ENCODE assay signal across 26 mouse cellular contexts in genomic region chr6:114821646-114822045, GRCm38 (mm10).
A peak's percentile ranks its signal among the peaks of the same experiment; 100 is the strongest.
DNase-seq lines count a peak whose midpoint lies in the region; ATAC-seq and TF ChIP-seq lines count a peak whose summit lies in the region.
"Had no signal": no experiment of that assay in that cellular context is flagged by ENCODE, and none has a peak within 500 bp of the region (broad histone marks: within the 10 kb centered on the region; RNA-seq: fewer than 3 reads in every experiment).

No protein-coding gene starts in this region.

- no peak for TF ChIP-seq POLR2A in lung, adult 2 months (IDR thresholded peaks at IDR 0.05; ENCODE audit: borderline replicate concordance, extremely low read depth, low read depth, low read length)

- H3K27ac ChIP-seq in heart, embryonic 13.5 days (replicated peaks) = peak overlapping the region; percentile 76
- H3K27ac ChIP-seq: forebrain, embryonic 13.5 days; hindbrain, embryonic 13.5 days; left cerebral cortex, adult 2 months; limb, embryonic 12.5 days; midbrain, embryonic 10.5 days; midbrain, embryonic 15.5 days; neural tube, embryonic 15.5 days had no signal

- H3K4me1 ChIP-seq in heart, embryonic 13.5 days = peaks cover 64% of the 10 kb centered on the region
- H3K4me1 ChIP-seq in lung, adult 2 months (ENCODE audit: control insufficient read depth, insufficient read depth, low read length) = peaks cover 21% of the 10 kb centered on the region

- H3K9me3 ChIP-seq in heart, embryonic 13.5 days = peaks cover 7% of the 10 kb centered on the region
- H3K9me3 ChIP-seq: limb, embryonic 12.5 days; midbrain, embryonic 10.5 days; midbrain, embryonic 15.5 days; neural tube, embryonic 15.5 days had no signal

- ATAC-seq in heart, embryonic 13.5 days (ENCODE audit: extremely low read depth, insufficient number of reproducible peaks, low FRiP score, low TSS enrichment) = no peak
- ATAC-seq: forebrain, embryonic 13.5 days; intestine, embryonic 16.5 days; midbrain, embryonic 15.5 days; Patski had no signal

- TF ChIP-seq CTCF in lung, adult 2 months (IDR thresholded peaks at IDR 0.05; ENCODE audit: insufficient read depth, low read length) = no peak

- H3K9ac ChIP-seq in heart, embryonic 13.5 days = no peak overlapping the region
- H3K9ac ChIP-seq: forebrain, embryonic 13.5 days; hindbrain, embryonic 13.5 days; limb, embryonic 12.5 days; midbrain, embryonic 15.5 days; neural tube, embryonic 15.5 days had no signal

- DNase-seq in heart, adult 11 months = peak; percentile 96
- DNase-seq in heart, postnatal 4 days = no peak
- no peak for DNase-seq in heart, adult 9 months (ENCODE audit: low spot score in 2 of 2)
- DNase-seq in lung, adult 2 months = peak; percentile 38
- peak; percentile 43 for DNase-seq in lung, postnatal 10 days
- no peak for DNase-seq in kidney, adult 11 months
- no peak for DNase-seq in cerebellum, adult 11-12 months
- DNase-seq: adrenal gland, postnatal 10 days; cerebellum, adult 9-10 months; cerebellum, postnatal 36 days; gastrocnemius, postnatal 25 days; kidney, adult 9 months; kidney, postnatal 14 days; layer of hippocampus, adult 9-11 months; right cerebral cortex, postnatal 25 days; thymus, postnatal 25 days had no signal

- no peak overlapping the region for H3K4me2 ChIP-seq in heart, embryonic 13.5 days
- H3K4me2 ChIP-seq: forebrain, embryonic 13.5 days; hindbrain, embryonic 13.5 days; limb, embryonic 12.5 days; midbrain, embryonic 15.5 days; neural tube, embryonic 15.5 days had no signal

- 66% methylated on average over 7 of the region's 7 CpGs for WGBS in heart, embryonic 13.5 days
- 58% methylated on average over 7 of the region's 7 CpGs for WGBS in lung, adult 2 months

- peaks cover 3% of the 10 kb centered on the region; the same call in 1 of the 2 replicates for H3K27me3 ChIP-seq in heart, embryonic 13.5 days (replicated peaks)
- H3K27me3 ChIP-seq: forebrain, embryonic 13.5 days; hindbrain, embryonic 13.5 days; limb, embryonic 12.5 days; midbrain, embryonic 15.5 days; neural tube, embryonic 15.5 days; Patski had no signal

- H3K36me3 ChIP-seq in heart, embryonic 13.5 days = no peaks in the 10 kb centered on the region
- H3K36me3 ChIP-seq: limb, embryonic 12.5 days; midbrain, embryonic 10.5 days; midbrain, embryonic 15.5 days; neural tube, embryonic 15.5 days had no signal

- no peak overlapping the region for H3K4me3 ChIP-seq in heart, embryonic 13.5 days
- no peak overlapping the region for H3K4me3 ChIP-seq in lung, adult 2 months (replicated peaks; ENCODE audit: extremely low read depth, low read depth, low read length)
- H3K4me3 ChIP-seq: forebrain, embryonic 13.5 days; hindbrain, embryonic 13.5 days; left cerebral cortex, adult 2 months; limb, embryonic 12.5 days; midbrain, embryonic 10.5 days; midbrain, embryonic 15.5 days; neural tube, embryonic 15.5 days had no signal

Comparison
In these comparisons a context has a peak if more than half of its experiments do, and no peak if none do; other contexts are left out.
1. DNase-seq: peak in heart, adult 11 months (single experiment), lung, adult 2 months (single experiment) and lung, postnatal 10 days (single experiment); none in heart, postnatal 4 days (single experiment), heart, adult 9 months (0 of 2), kidney, adult 11 months (single experiment) and cerebellum, adult 11-12 months (single experiment).